Mouse (Mus musculus) left cerebral cortex, adult 2 months (tissue): ENCODE results near the gene Parvb. TPM values are rescaled to one million over a fixed set of nuclear protein-coding genes. Genes with fewer than 3 reads are reported as not detected.
"Not testable (repeated sequence)": the region's sequence is repeated elsewhere in the genome, so short reads cannot be mapped to it uniquely, and the experiment has no call there.

Experiments
- DNase-seq, 2 experiments: peaks; one replicate each; pipeline ENCODE4 v3.0.0; 2021 to 2022; ENCODE audit warnings: low spot score in 2 of 2, mixed read lengths in 1 of 2; ENCODE audit errors: extremely low spot score in 1 of 2
- H3K27ac ChIP-seq: fragments of 200-600 bp; 2 replicates; pipeline ENCODE4 v1.8.1; 2022
- H3K4me3 ChIP-seq: fragments of 200-600 bp; 2 replicates; pipeline ENCODE4 v1.8.1; 2022
- CTCF ChIP-seq: fragments of 200-600 bp; IDR thresholded peaks from 2 replicates; pipeline ENCODE4 v1.8.1; 2022; ENCODE audit warnings: antibody characterized with exemption, mild to moderate bottlenecking, moderate library complexity
- intact Hi-C: fragments of 180-260 bp; cut with DNase I; formaldehyde crosslinking; loops from one replicate; pipeline ENCODE4 v1.15.1; 2025
- total RNA-seq, 2 experiments: library from RNA; stranded (reverse); gene quantifications; 2 replicates each; pipeline ENCODE4 v1.2.3; 2021

The Parvb gene
- total RNA-seq, 2 experiments from 2014 or later, result 19.3 to 20.9 TPM

- intact Hi-C loops, result no loop called here
- no peak overlapping the region for H3K27ac ChIP-seq
- TF ChIP-seq CTCF, result no peak
- no peak overlapping the region for H3K4me3 ChIP-seq
- no peak for DNase-seq
Observed at GRCm38 (mm10) chr15:84282206-84283085, 50.6 kb downstream of the Parvb start.

GRCm38 (mm10) chr15:84284059-84284458, 52.2 kb downstream of the Parvb start:
- TF ChIP-seq CTCF, result peak; percentile 70
- DNase-seq, result peak in 1 of 2 experiments; percentile 35
- intact Hi-C loops, result loop anchor here (2.0 kb wide), 1 partner anchor 331 kb away; no protein-coding TSS in a partner anchor
- Histone ChIP-seq H3K27ac (no peak overlapping the region), H3K4me3 (no peak overlapping the region)

GRCm38 (mm10) chr15:84285453-84285852, 53.6 kb downstream of the Parvb start:
- intact Hi-C loops, result loop anchor here (2.0 kb wide), 1 partner anchor 329 kb away; no protein-coding TSS in a partner anchor
- no peak for TF ChIP-seq CTCF

DNA sequence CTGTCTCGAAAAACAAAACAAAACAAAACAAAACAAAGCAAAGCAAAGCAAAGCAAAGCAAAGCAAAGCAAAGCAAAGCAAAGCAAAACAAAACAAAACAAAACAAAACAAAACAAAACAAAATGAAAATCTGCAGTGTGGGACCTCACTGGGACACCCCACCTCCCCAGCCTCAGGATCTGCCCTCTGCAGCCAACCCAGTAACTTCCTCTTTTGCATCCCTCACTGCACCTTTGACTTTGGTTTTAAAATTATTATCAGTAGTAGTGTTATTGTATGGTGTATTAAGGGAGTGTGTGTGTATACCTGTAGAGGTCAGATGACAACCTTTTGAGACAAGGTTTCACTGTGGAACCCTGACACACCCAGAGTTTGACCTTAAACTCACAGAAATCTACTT, 57.1 kb downstream of the Parvb start:
- H3K4me3 ChIP-seq, intact Hi-C loops, DNase-seq, H3K27ac ChIP-seq: not testable (repeated sequence)

More at GRCm38 (mm10) chr15:84285453-84285852, 53.6 kb downstream of the Parvb start:
- H3K4me3 ChIP-seq, result no peak overlapping the region
- H3K27ac ChIP-seq, result no peak overlapping the region
- DNase-seq, result no peak

DNA sequence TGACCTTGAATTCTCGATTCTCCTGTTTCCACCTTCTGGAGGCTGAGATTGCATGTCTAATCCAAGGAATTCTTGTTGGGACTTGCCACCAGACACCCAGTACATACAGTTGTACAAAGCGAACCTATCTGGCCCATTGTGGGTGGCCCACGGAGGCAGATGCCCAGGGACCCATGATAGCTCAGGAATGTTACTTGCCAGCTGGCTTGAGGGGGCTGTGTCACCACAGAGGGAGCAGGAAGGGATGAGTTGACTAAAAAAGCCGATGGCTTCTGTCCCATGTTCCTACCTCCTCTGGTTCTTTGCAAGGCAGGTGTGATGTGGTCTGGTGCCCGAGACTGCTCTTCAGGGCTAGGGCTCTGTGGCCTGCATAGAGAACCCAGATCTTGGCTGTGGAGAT, 59.3 kb downstream of the Parvb start:
- no peak for TF ChIP-seq CTCF
- Histone ChIP-seq H3K27ac (no peak overlapping the region), H3K4me3 (no peak overlapping the region)
- DNase-seq, result no peak
- intact Hi-C loops, result no loop called here

- Histone ChIP-seq H3K27ac (no peak overlapping the region), H3K4me3 (no peak overlapping the region)
- TF ChIP-seq CTCF, result no peak
- no peak for DNase-seq
- intact Hi-C loops, result no loop called here
Observed at GRCm38 (mm10) chr15:84293590-84293989, 61.7 kb downstream of the Parvb start.

GRCm38 (mm10) chr15:84294391-84294790, 62.5 kb downstream of the Parvb start:
- no peak overlapping the region for H3K4me3 ChIP-seq
- intact Hi-C loops, result no loop called here
- no peak for TF ChIP-seq CTCF
- no peak for DNase-seq
- no peak overlapping the region for H3K27ac ChIP-seq

DNA sequence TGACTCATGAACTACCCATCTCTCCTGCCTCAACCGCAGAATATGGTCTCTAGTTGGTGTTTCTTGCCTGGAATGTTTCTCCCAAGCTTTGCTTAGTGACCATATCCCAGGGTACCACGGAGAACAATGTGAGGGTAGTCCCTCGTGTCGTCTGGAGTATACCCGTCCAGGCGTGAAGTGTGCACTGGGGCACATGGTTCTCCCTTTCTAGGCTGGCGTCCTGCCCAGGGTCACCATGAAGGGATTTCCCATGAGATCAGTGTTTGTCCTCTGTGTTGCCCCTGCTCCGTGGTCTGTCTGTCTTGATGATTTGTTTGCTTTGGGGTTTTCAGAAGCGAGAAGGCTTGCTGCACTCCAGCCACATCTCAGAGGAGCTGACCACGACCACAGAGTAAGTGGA, 63.4 kb downstream of the Parvb start:
- intact Hi-C loops, result no loop called here
- TF ChIP-seq CTCF, result no peak
- H3K4me3 ChIP-seq, result no peak overlapping the region
- no peak for DNase-seq
- H3K27ac ChIP-seq, result no peak overlapping the region

DNA sequence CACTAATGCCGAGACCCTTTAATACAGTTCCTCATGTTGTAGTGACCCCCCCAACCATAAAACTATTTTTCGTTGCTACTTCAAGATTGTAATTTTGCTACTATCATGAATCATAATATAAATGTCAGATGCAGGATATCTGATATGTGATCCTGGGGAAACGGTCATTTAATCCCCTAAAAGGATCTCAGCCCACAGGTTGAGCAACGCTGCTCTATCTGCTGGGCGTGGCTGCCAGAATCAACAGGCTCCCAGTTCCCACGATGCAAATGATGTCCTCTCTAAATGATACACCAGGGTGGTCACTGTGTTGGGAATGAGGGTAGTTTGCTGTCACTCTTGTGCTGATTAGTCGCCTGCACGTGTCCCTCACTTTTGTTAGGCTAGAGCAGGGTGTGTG, 65.6 kb downstream of the Parvb start:
- Histone ChIP-seq H3K27ac (no peak overlapping the region), H3K4me3 (no peak overlapping the region)
- DNase-seq, result no peak
- TF ChIP-seq CTCF, result no peak
- intact Hi-C loops, result no loop called here

DNA sequence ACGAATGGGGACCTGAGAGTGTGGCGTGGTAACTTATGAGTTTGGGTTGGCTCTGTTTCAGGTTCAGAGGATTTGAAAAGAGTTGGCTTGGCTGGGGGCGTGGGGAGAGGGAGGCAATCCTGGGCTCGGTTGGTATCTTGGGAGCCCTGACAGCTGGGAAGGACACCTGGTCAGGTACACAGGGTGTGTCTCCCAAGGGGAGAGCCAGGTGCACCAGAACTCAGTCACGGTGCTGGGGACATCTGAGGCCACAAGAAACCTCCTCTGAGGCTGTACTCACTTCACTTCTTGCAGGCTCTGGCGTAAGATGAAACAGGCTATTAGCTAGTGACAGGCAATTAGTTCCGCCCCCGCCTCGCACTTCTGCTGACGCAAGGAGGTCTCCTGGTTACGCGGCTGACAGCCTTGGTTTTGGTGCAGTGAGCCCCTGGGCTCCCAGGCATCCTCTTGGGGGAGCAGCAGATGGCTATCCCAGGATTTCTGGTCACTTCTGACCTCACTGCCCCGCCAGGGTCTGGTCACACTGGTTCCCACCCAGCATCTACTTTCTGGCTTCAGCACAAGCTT, 67.0 kb downstream of the Parvb start:
- intact Hi-C loops, result no loop called here
- H3K27ac ChIP-seq, result no peak overlapping the region

GRCm38 (mm10) chr15:84299662-84300333, 68.0 kb downstream of the Parvb start:
- intact Hi-C loops, result no loop called here
- no peak for TF ChIP-seq CTCF
- DNase-seq, result no peak
- no peak overlapping the region for H3K27ac ChIP-seq
- no peak overlapping the region for H3K4me3 ChIP-seq

More for the DNA sequence above, 67.0 kb downstream of the Parvb start:
- peak; percentile 37 to 73 for DNase-seq
- TF ChIP-seq CTCF, result no peak
- no peak overlapping the region for H3K4me3 ChIP-seq

GRCm38 (mm10) chr15:84300591-84300990, 68.7 kb downstream of the Parvb start:
- intact Hi-C loops, result no loop called here
- no peak for TF ChIP-seq CTCF
- DNase-seq, result no peak
- Histone ChIP-seq H3K27ac (0 out of 2 replicates have a peak overlapping the region, but pooled peaks have one; percentile 19), H3K4me3 (no peak overlapping the region)
